9 mouse cellular contexts compared by ENCODE assay signal in the genomic region with DNA sequence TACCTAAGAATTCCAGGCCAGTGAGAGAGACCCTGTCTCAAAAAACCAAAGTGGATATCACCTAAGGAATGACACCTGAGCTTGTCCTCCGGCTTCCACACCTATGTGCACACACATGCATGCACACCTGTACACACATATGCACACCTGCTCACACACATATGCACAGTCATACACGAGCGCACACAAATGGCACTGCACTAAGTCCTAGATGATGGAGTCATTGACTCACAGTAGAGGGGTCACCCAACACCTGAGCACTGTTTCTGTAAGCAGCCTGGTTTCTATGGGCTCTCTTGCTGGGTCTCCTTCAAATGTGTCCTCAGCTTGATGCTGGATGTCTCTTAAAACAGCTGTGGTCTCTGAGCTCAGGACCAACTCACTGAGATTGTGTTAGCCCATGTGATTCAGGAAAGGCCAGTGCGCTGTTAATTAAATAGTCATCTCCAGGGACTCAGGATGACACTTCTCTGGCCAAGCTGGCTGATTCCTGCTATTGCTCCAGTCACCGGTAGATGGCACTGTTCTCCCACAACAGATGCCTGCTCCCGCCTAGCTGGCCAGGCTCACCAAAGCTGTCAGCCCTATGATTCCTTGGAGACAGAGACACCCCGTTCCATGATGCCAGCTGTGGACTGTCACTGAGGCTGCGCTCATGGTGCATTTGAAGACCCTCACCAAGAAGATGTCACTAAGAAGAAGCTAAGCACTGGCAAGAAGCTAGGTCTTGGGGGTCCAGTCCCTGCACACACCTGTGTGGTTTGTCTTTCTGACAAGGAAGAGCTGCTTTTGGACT.
A peak's percentile ranks its signal among the peaks of the same experiment; 100 is the strongest.
DNase-seq lines count a peak whose midpoint lies in the region; ATAC-seq and TF ChIP-seq lines count a peak whose summit lies in the region.
"Had no signal": no experiment of that assay in that cellular context is flagged by ENCODE, and none has a peak within 500 bp of the region (broad histone marks: within the 10 kb centered on the region; RNA-seq: fewer than 3 reads in every experiment).

No protein-coding gene starts in this region.

- peak; percentile 97 for TF ChIP-seq CTCF in ES-Bruce4 (IDR thresholded peaks at IDR 0.05; ENCODE audit: low read depth, low read length)

- peak; percentile 71 for ATAC-seq in cerebellum, adult (ENCODE audit: insufficient number of reproducible peaks, low FRiP score, low TSS enrichment)
- peak; percentile 75 for ATAC-seq in forebrain, embryonic 14.5 days
- ATAC-seq in neutrophil, adult 5-6 weeks (ENCODE audit: extremely low read depth, insufficient number of reproducible peaks, low FRiP score, poor library complexity, severe bottlenecking) = peak; percentile 71

- peak overlapping the region; percentile 33 for H3K4me2 ChIP-seq in forebrain, embryonic 14.5 days (ENCODE audit: low read length)

- no peaks in the 10 kb centered on the region for H3K4me1 ChIP-seq in ES-Bruce4 (ENCODE audit: control insufficient read depth, insufficient read depth, low read length)
- H3K4me1 ChIP-seq in forebrain, embryonic 14.5 days (ENCODE audit: control insufficient read depth, insufficient read depth, low read length) = no peaks in the 10 kb centered on the region

- peak; percentile 87 for DNase-seq in forebrain, embryonic 14.5 days (ENCODE audit: low spot score)
- DNase-seq in heart, postnatal 25 days (ENCODE audit: low spot score) = peak; percentile 18
- peak; percentile 45 to 82 for DNase-seq in layer of hippocampus, adult 18-20 months (ENCODE audit: low spot score in 2 of 2)
- peak; percentile 62 to 65 for DNase-seq in lung, adult 18-20 months
- peak; percentile 58 for DNase-seq in testis, postnatal 14 days (ENCODE audit: low spot score)

- no peaks in the 10 kb centered on the region; the same call in 1 of the 2 replicates for H3K9me3 ChIP-seq in ES-Bruce4 (replicated peaks; ENCODE audit: control insufficient read depth, insufficient read depth, low read length, poor library complexity, severe bottlenecking)
- H3K9me3 ChIP-seq in forebrain, embryonic 14.5 days (replicated peaks; ENCODE audit: control insufficient read depth, low read length) = no peaks in the 10 kb centered on the region

- H3K27ac ChIP-seq in ES-Bruce4 (ENCODE audit: insufficient read depth, low read length) = no peak overlapping the region
- no peak overlapping the region for H3K27ac ChIP-seq in forebrain, embryonic 14.5 days (ENCODE audit: low read depth, low read length)
- H3K27ac ChIP-seq: macrophage had no signal

- intact Hi-C loops in heart, postnatal 25 days (cut with DNase I) = loop anchor here (2.0 to 5.0 kb wide), 3 partner anchors 63 to 348 kb away; no protein-coding TSS in a partner anchor

- no peak for TF ChIP-seq EP300 in ES-Bruce4 (IDR thresholded peaks at IDR 0.05; ENCODE audit: insufficient read depth, low read depth, low read length)

- peak overlapping the region; percentile 2 for H3K4me3 ChIP-seq in ES-Bruce4 (ENCODE audit: low read depth, low read length)
- no peak overlapping the region for H3K4me3 ChIP-seq in forebrain, embryonic 14.5 days (ENCODE audit: low read depth, low read length)

- no peak for TF ChIP-seq POLR2A in ES-Bruce4 (IDR thresholded peaks at IDR 0.05; ENCODE audit: insufficient read depth, low read length)

- no peaks in the 10 kb centered on the region for H3K27me3 ChIP-seq in ES-Bruce4 (ENCODE audit: control insufficient read depth, insufficient read depth, low read length, poor library complexity, severe bottlenecking)
- H3K27me3 ChIP-seq in forebrain, embryonic 14.5 days (replicated peaks; ENCODE audit: control insufficient read depth, insufficient read depth, low read length) = 0 out of 2 replicates have a peak, but pooled peaks cover 2% of the 10 kb centered on the region

- H3K9ac ChIP-seq in ES-Bruce4 (ENCODE audit: low read depth, poor library complexity, severe bottlenecking) = no peak overlapping the region
- H3K9ac ChIP-seq in forebrain, embryonic 14.5 days (ENCODE audit: low read length) = peak overlapping the region; percentile 21; the same call in 1 of the 2 replicates

- no peaks in the 10 kb centered on the region for H3K36me3 ChIP-seq in ES-Bruce4 (ENCODE audit: control insufficient read depth, insufficient read depth, low read length, poor library complexity, severe bottlenecking)
- no peaks in the 10 kb centered on the region for H3K36me3 ChIP-seq in forebrain, embryonic 14.5 days (ENCODE audit: control insufficient read depth, insufficient read depth, low read length)

- WGBS in forebrain, embryonic 14.5 days = 28% methylated on average over 8 of the region's 8 CpGs

Comparison
In these comparisons a context has a peak if more than half of its experiments do, and no peak if none do; other contexts are left out.
1. DNase-seq: peak in every context shown above with its lines; median percentile 87 in forebrain, embryonic 14.5 days; 64 in layer of hippocampus, adult 18-20 months; 64 in lung, adult 18-20 months; 58 in testis, postnatal 14 days; 18 in heart, postnatal 25 days.